Mouse (Mus musculus): ENCODE data around the gene Tmem212.
"Not testable (repeated sequence)": the region's sequence is repeated elsewhere in the genome, so short reads cannot be mapped to it uniquely, and the experiment has no call there.

Gene Tmem212

GRCm38 (mm10) chr3:27896318-27896892 is at the start of gene Tmem212:
Tmem212 (minus strand) TSS chr3:27896368.
- no peak for DNase-seq (ENCODE audit: extremely low read depth, low read depth)

GRCm38 (mm10) chr3:27945397-27945796 is 49.2 kb upstream of the Tmem212 start:
- not testable (repeated sequence) for DNase-seq (ENCODE audit: extremely low read depth, low read depth)

GRCm38 (mm10) chr3:27942991-27943390 is 46.8 kb upstream of the Tmem212 start:
- DNase-seq (ENCODE audit: extremely low read depth, low read depth) = no peak

GRCm38 (mm10) chr3:27941634-27942033 is 45.5 kb upstream of the Tmem212 start:
- no peak for DNase-seq (ENCODE audit: extremely low read depth, low read depth)

GRCm38 (mm10) chr3:27938381-27939323 is 42.5 kb upstream of the Tmem212 start, which contains the start of gene Pld1:
Pld1 (plus strand) TSS chr3:27938695.
- DNase-seq (ENCODE audit: extremely low read depth, low read depth) = no peak

- DNase-seq (ENCODE audit: extremely low read depth, low read depth) = no peak
Measured at GRCm38 (mm10) chr3:27937144-27938110, 41.3 kb upstream of the Tmem212 start.

- DNase-seq (ENCODE audit: extremely low read depth, low read depth) = no peak
Measured at GRCm38 (mm10) chr3:27936731-27937130, 40.6 kb upstream of the Tmem212 start.

- DNase-seq (ENCODE audit: extremely low read depth, low read depth) = no peak
Measured at GRCm38 (mm10) chr3:27935644-27936043, 39.5 kb upstream of the Tmem212 start.

- no peak for DNase-seq (ENCODE audit: extremely low read depth, low read depth)
Measured at GRCm38 (mm10) chr3:27932391-27932790, 36.2 kb upstream of the Tmem212 start.

GRCm38 (mm10) chr3:27929219-27929618 is 33.1 kb upstream of the Tmem212 start:
- no peak for DNase-seq (ENCODE audit: extremely low read depth, low read depth)

GRCm38 (mm10) chr3:27924037-27924436 is 27.9 kb upstream of the Tmem212 start:
- no peak for DNase-seq (ENCODE audit: extremely low read depth, low read depth)

- no peak for DNase-seq (ENCODE audit: extremely low read depth, low read depth)
Measured at GRCm38 (mm10) chr3:27921268-27922020, 25.3 kb upstream of the Tmem212 start.

GRCm38 (mm10) chr3:27918656-27919436 is 22.7 kb upstream of the Tmem212 start:
- no peak for DNase-seq (ENCODE audit: extremely low read depth, low read depth)

GRCm38 (mm10) chr3:27909016-27909415 is 12.8 kb upstream of the Tmem212 start:
- no peak for DNase-seq (ENCODE audit: extremely low read depth, low read depth)

GRCm38 (mm10) chr3:27908316-27908715 is 12.1 kb upstream of the Tmem212 start:
- DNase-seq (ENCODE audit: extremely low read depth, low read depth) = no peak

GRCm38 (mm10) chr3:27907301-27907700 is 11.1 kb upstream of the Tmem212 start:
- DNase-seq (ENCODE audit: extremely low read depth, low read depth) = no peak

GRCm38 (mm10) chr3:27906647-27907209 is 10.6 kb upstream of the Tmem212 start:
- DNase-seq (ENCODE audit: extremely low read depth, low read depth) = no peak

GRCm38 (mm10) chr3:27904659-27905330 is 8.6 kb upstream of the Tmem212 start:
- no peak for DNase-seq (ENCODE audit: extremely low read depth, low read depth)

GRCm38 (mm10) chr3:27901846-27902245 is 5.7 kb upstream of the Tmem212 start:
- no peak for DNase-seq (ENCODE audit: extremely low read depth, low read depth)

All from MEL-GATA-1-ER (cell line).